Mouse (Mus musculus): Measurements from ENCODE around the gene Atn1.
A peak's percentile ranks its signal among the peaks of the same experiment; 100 is the strongest.

Gene Atn1

GRCm38 (mm10) chr6:124767920-124768703 is 11.8 kb upstream of the Atn1 start:
- no peak for DNase-seq

GRCm38 (mm10) chr6:124767536-124767919 is 11.2 kb upstream of the Atn1 start:
- DNase-seq, result no peak

GRCm38 (mm10) chr6:124765951-124766350 is 9.6 kb upstream of the Atn1 start:
- DNase-seq, result no peak

GRCm38 (mm10) chr6:124759259-124759658 is 2.9 kb upstream of the Atn1 start:
- DNase-seq, result peak; percentile 92

- no peak for DNase-seq
Observed at GRCm38 (mm10) chr6:124758849-124759232, 2.5 kb upstream of the Atn1 start.

GRCm38 (mm10) chr6:124757909-124758848 is 1.9 kb upstream of the Atn1 start:
- peak; percentile 39 for DNase-seq

GRCm38 (mm10) chr6:124757351-124757880 is 1.1 kb upstream of the Atn1 start:
- DNase-seq, result no peak

GRCm38 (mm10) chr6:124756652-124757350 is 477 bp upstream of the Atn1 start:
- DNase-seq, result peak; percentile 85

- no peak for DNase-seq
Observed at GRCm38 (mm10) chr6:124755306-124755705, 1.0 kb downstream of the Atn1 start.

- DNase-seq, result no peak
Observed at GRCm38 (mm10) chr6:124753861-124754260, 2.5 kb downstream of the Atn1 start.

GRCm38 (mm10) chr6:124750405-124750804 is 5.9 kb downstream of the Atn1 start:
- DNase-seq, result no peak

GRCm38 (mm10) chr6:124746654-124747632 is 9.4 kb downstream of the Atn1 start:
- no peak for DNase-seq

- DNase-seq, result no peak
Observed at GRCm38 (mm10) chr6:124746296-124746605, 10.1 kb downstream of the Atn1 start.

GRCm38 (mm10) chr6:124745490-124746295 is 10.6 kb downstream of the Atn1 start:
- peak; percentile 95 for DNase-seq

GRCm38 (mm10) chr6:124744755-124745321 is 11.5 kb downstream of the Atn1 start:
- DNase-seq, result no peak

- DNase-seq, result no peak
Observed at GRCm38 (mm10) chr6:124743647-124744046, 12.7 kb downstream of the Atn1 start.

- no peak for DNase-seq
Observed at GRCm38 (mm10) chr6:124742839-124743514, 13.3 kb downstream of the Atn1 start.

- DNase-seq, result no peak
Observed at GRCm38 (mm10) chr6:124741842-124742241, 14.5 kb downstream of the Atn1 start.

GRCm38 (mm10) chr6:124740888-124741761 is 15.2 kb downstream of the Atn1 start, which contains the start of gene Grcc10:
TSS of gene Grcc10 (minus strand) at chr6:124741374.
- DNase-seq, result peak; percentile 82
